Mouse (Mus musculus): ENCODE data around the gene Nlk.

Nlk gene

GRCm38 (mm10) chr11:78696777-78697752 lies at the start of gene Nlk:
TSS of gene Nlk (minus strand) at chr11:78697373.
- DNase-seq, result peak; percentile 100

- no peak for DNase-seq
Observed at GRCm38 (mm10) chr11:78746264-78746663, 49.1 kb upstream of the Nlk start.

DNA sequence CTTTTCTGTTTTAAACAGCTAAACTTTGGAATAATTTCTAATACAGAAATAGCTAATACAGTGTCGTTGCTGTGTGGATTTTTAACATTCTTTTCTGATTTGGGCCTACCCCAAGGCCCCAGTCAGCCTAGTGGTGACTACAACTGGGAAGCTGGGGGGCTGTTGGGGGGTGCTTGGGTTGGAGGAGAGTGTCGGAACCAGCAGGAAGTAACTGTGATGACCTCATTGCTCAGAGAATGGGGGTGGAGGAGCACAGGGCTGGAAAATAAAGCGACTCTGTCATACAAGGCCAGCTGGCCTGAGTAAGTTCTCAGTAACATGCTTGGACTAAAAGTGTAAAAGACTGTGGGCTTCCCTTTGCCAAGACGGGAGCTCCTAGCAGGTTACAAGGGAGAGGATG lies 48.3 kb upstream of the Nlk start:
- DNase-seq, result peak; percentile 41

DNA sequence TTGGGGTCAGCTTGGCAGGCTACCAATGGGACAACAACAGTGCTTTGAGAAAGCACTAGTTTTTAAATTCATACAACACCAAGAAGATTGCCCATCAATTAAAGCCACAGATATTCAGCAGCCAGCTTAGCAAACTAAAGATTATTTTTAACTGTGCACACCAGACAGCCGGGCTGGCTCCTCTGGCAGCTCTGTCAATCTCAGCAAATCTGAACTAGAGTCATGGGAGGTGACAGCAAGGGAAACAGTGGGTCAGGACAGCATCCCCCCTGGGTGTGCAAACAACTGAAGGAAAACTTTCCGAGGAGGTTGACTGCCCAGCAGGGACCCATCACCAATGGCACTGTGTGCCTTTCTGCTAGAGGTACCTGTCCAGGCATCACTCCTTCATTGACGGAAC lies 45.3 kb upstream of the Nlk start:
- DNase-seq, result peak; percentile 48

GRCm38 (mm10) chr11:78741958-78742357 lies 44.8 kb upstream of the Nlk start:
- no peak for DNase-seq

DNA sequence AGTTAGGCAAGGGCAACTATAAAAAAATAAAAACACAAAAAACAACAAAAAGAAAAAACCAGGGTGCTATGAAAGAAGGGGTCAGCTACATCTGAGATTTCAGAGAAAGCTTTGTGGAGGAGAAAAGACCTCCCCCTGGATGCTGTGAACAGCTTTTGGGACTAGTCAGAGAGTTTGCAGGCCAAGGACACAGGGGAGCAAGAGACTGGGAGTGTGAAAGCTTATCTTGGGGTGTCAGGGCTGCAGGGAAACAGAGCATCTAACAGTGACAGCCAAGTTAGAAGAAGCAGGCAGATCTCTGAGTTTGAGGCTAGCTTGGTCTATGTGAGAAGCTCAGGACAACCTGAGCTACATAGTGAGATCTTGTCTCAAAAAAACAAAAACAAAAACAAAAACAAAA lies 42.2 kb upstream of the Nlk start:
- no peak for DNase-seq

DNA sequence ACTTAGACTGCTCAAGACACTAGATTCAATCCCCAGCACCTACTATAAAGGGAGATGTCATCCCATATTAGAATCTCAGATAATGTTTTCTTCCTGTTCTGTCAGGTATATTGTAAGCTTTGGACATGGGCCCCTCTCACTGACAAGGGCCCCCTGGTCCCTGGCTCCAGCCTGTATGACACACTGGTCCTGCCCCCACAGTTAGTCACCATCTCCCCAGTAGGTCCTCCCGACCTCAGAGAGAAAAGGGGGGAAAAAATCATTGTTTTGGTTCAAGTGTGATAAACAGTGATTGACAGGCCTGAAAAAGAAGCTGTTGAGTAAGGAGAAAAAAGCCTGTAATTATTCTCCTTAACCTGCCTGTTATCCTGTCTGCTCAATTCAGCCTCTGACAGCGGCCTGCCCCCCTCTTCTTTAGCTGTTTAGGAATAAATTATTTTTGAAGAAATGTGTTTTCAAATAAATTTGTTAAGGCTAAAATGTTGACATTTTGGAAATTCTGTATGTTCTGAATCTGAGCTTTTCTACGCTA lies 39.8 kb upstream of the Nlk start:
- no peak for DNase-seq

DNA sequence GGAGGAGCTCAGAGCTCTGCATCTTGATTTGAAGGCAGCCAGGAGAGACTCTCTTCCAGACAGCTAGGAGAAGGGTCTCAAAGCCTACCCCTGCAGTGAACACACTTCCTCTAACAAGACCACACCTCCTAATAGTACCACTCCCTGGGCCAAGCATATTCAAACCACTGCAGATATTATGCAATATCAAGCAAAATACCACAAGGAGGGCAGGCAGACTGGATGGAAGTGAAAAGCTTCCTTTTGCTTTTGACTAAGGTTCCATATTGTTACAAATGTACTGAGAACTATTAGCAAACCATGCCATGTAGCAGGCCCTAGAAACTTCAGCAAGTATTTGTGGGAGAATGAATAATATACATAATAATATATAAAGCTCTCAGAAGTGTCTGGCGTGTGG lies 38.0 kb upstream of the Nlk start:
- no peak for DNase-seq

DNA sequence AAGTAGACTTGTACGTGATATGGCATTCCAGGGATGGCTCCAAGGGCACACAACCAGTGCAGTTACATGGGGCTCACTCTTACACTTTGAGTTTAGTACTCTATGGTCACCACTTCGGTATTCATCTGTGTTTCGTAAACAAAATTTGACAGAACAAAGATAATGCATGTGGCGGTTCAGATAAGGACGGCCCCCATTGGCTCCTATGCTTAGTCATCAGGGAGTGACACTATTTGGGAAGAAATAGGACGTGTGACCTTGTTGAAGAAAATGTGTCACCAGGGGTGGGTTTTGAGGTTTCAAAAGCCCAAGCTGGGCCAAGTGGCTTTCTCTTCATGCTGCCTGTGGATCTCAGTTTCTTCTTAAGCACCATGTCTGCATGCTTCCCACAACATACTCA lies 35.4 kb upstream of the Nlk start:
- no peak for DNase-seq

DNA sequence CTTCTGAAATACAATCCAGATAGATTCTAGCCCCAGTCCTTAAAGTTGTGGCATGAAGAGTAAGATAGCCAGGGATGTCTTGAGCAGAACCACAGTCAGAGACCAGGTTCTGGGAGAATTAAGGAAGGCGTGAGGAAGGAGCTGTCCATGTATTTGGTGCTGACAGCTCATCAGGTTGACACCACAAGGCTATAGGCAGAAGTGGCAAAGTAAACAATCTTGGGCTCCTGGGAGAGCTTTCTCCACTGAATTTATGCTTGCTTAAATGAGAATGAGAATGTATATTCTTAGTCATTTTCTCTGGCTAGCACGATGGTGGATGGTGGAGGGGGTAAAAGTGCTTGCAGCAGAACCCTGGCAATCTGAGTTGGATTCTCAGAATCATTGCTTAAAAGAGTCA lies 33.7 kb upstream of the Nlk start:
- no peak for DNase-seq

DNA sequence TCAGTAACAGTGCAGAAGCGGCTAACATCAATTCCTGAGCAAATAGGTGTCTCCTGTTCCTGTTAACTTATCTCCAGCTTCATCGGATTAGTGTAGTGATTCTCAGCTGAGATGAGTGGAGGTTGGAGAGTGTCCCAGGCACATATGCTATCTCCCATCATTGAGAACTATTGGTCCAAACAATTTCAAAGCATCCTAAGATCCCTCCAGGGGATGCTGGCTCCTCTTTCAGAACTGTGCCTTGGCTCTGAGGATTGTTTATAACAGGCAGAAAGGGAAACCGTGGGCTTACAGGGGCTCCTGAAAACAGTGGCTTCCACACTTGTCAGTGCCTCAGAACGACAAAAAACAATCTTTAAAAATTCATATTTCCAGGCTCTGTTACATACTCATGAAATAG lies 30.9 kb upstream of the Nlk start:
- no peak for DNase-seq

DNA sequence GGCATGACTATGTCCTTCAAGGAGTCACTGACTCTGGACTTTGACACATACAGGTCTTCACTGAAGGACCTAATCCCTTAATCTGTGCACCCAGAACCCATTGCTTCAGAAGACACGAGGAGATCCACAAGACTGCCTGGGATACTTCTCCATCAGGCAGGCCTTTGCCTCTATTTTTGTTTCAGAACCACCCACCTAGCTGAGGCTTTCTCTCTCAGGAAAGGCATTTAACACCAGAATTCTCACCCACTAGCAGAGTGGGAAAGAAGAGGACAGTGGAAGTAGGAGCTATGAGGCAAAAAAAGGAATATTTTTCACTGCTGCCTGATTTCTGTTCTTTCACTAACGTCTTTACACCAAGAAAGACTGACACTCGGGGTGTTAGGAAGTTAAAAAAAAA lies 29.2 kb upstream of the Nlk start:
- DNase-seq, result no peak

GRCm38 (mm10) chr11:78724792-78725191 lies 27.6 kb upstream of the Nlk start:
- DNase-seq, result peak; percentile 77

GRCm38 (mm10) chr11:78721419-78721818 lies 24.2 kb upstream of the Nlk start:
- no peak for DNase-seq

DNA sequence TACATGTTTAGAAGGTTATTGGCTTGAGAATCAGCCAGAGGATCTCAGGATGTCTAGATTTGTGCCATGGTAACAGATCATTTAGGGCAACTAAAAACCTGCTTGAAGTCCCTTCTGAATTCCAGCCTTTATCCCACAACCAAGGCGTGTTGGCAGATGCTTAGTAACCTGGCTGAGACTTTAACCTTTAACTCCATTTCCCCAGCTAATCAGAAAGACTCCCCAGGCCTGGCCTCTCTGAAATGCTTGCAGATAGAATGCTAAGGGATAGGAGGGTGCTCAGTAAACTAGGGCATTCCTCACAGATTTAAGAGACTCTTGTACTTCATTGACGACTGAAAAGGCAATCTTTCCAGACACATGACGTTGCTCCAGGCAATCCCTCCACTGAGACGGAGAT lies 20.5 kb upstream of the Nlk start:
- no peak for DNase-seq

DNA sequence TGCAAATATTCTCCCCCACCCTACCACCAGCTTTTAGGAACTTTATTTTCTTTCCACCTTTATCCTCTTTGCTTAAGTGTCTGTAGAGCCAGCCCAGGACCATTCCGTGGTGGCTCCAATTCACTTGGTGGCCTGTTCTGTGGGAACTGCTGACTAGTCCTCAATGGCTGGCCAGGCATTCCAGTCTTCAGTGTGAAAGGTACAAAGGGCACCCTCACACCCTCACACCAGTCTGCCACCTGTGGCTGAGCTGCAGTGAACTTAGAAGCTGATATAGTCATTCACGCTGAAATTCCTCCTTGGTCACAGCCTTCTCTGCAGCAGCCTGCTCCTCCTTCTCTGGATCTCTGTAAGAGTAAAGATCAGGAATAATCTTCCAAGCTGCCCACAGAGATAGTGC lies 11.5 kb upstream of the Nlk start:
- DNase-seq, result no peak

DNA sequence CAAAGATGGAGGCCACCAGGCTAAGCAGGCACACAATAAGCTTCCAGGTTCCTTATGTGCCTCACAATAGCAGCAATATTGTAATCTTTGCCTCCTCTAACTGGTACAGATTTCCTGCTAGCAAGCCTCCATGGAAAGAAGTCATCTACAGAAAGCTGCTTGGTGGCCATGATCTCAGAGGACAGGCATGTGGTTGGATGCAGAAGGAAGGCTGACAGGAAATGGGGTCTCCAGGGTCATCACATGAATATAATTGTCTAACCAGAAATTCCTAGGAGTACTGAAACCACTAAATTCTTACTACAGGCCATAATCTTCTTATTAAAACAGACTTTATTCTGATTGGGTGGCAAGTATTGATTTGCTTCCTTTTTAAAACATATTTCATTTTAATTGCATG lies 8.9 kb upstream of the Nlk start:
- no peak for DNase-seq

GRCm38 (mm10) chr11:78703085-78703484 lies 5.9 kb upstream of the Nlk start:
- no peak for DNase-seq

DNA sequence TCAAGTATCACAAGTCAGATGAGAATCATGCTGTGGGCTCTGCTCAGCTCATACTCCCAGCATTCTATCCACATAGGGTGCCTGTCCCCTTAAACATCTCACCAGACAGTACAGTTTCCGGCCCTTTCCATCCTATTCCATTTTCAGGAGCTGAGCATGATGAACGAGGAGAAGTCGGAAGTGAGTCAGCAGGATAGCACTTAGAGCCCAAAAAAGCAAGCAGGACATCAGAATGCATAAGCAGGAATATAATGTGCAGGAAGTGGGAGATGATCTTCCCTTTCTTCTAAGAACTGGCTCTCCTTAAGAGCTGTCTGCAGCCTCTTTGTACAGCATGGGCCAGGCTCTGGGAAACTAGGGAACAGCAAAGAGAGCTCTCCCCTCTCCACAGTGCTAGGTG lies 5.1 kb upstream of the Nlk start:
- peak; percentile 13 for DNase-seq

DNA sequence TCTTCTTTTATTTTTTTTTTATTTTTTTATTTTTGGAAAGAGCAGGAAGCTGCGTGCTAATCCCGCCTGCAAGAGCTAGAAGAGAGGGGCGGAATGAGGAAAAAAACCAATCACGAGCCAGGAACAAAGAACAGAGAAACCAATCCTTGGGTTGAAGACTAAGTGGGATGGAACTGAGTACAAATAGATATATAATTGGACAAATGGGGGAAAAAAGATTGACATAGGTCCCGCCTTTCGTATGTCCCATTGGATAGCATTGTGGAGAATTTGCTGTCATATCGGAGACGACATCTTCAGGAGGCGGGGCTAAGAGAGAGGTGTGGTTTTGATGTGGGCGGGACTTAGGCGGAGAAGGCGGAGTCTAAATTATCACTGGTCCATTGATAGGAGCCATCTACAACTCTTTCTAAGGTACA lies 589 bp upstream of the Nlk start:
- DNase-seq, result peak; percentile 98

GRCm38 (mm10) chr11:78694249-78694648 lies 2.9 kb downstream of the Nlk start:
- peak; percentile 39 for DNase-seq

GRCm38 (mm10) chr11:78693307-78693706 lies 3.9 kb downstream of the Nlk start:
- DNase-seq, result no peak

DNA sequence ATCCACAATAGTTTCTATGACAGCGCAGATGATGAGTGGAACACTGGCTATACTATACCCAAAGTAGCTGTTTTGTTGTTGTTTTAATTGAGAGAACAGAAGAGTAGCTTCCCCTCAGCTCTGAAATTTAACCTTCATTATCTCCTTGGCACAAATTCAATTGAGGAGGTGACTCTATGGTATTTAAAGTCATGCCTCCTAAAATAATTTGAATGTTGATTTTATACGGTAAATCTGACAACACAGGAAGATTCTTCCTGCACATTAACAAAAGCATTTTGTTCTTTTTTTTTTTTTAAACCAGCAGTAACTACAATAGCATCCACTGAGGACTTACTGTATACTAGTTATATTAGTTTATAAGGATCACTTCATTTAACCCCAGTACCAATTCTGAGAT lies 6.0 kb downstream of the Nlk start:
- DNase-seq, result no peak

DNA sequence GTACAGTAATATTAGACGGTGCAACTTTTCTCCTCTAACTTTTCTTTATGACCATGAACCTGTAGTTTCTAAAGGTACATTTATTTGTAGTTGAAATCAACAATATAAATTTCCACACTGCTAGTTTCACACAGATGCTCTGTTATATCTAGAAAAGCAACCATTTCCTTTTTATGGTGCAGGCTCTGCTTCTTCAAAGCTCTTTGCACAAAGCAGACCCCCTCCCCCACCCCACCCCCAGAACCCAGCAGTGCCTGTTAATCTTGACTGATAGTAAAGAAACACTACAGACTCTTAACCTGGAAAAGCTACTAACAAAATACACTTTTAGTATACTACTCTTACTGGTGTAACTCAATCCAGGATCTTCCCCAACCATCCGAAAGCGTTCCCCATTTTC lies 6.6 kb downstream of the Nlk start:
- no peak for DNase-seq

DNA sequence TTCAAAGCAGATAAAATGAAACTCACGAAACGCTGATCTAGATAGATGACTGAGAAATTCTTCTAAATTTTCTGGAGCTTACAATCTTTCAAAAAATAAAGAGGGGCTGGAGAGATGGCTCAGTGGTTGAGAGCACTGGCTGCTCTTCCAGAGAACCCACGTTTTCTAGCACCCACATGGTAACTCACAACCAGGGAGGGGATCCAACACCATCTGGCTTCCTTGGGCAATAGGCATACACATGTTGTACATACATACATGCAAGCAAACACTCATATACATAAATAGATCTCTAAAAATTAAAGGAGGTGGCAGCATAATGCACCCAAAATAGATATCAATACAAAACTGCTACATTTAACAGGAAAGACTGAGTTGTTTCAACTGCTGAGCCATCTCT lies 16.1 kb downstream of the Nlk start:
- DNase-seq, result no peak

All from lung, postnatal 36 days (tissue).